Mouse (Mus musculus): Measurements from ENCODE around the gene Myh14.

DNA sequence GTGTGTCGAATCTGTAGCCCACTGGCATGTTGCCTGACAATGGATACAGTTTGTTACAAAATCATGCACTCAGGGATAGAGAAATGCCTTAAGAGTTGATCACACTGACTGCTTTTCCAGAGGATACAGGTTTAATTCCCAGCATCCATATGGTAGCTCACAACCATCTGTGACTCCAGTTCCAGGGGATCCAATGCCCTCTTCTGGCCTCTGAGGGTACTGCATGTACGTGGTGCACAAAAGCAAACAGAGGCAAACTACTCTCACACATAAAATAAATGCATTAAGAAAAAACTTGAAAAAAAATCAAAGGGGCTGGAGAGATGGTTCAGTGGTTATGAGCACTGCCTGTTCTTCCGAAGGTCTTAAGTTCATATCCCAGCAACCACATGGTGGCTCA is 53.6 kb downstream of the Myh14 start:
- no peak for TF ChIP-seq CTCF (IDR thresholded peaks at IDR 0.05; ENCODE audit: extremely low read depth, insufficient read depth, low read length)
- TF ChIP-seq POLR2A (IDR thresholded peaks at IDR 0.05; ENCODE audit: extremely low read depth, insufficient read depth, low read length): no peak

Measured in cortical plate, adult 2 months (tissue).